Mouse (Mus musculus) forebrain, embryonic 16.5 days (tissue): ENCODE measurements around the gene Psmd4. TPM values are rescaled to one million over a fixed set of nuclear protein-coding genes. Genes with fewer than 3 reads are reported as not detected.
"Not testable (repeated sequence)": the region's sequence is repeated elsewhere in the genome, so short reads cannot be mapped to it uniquely, and the experiment has no call there.

Experiments
- ATAC-seq: fragments of 200-750 bp; cut with Nextera tagmentation; 2 replicates; pipeline ENCODE4 v1.8.0; 2017; ENCODE audit warnings: mild to moderate bottlenecking, moderate library complexity
- H3K27ac ChIP-seq: fragments of 300-500 bp; sonication (generic); 2 replicates; pipeline ENCODE4 v1.5.1; 2014; ENCODE audit warnings: low read length, control low read depth
- H3K27me3 ChIP-seq: fragments of 300-500 bp; sonication (generic); replicated peaks from 2 replicates; pipeline ENCODE4 v1.6.1; 2014; ENCODE audit warnings: low read length; ENCODE audit not compliant: control insufficient read depth, insufficient read depth
- H3K36me3 ChIP-seq: fragments of 300-500 bp; sonication (generic); 2 replicates; pipeline ENCODE4 v1.6.1; 2014; ENCODE audit not compliant: control insufficient read depth, insufficient read depth
- H3K4me1 ChIP-seq: fragments of 300-500 bp; sonication (generic); replicated peaks from 2 replicates; pipeline ENCODE4 v1.6.1; 2014; ENCODE audit warnings: low read length; ENCODE audit not compliant: control insufficient read depth, insufficient read depth
- H3K4me2 ChIP-seq: fragments of 300-500 bp; sonication (generic); 2 replicates; pipeline ENCODE4 v1.6.1; 2014; ENCODE audit warnings: mild to moderate bottlenecking, low read length, control low read depth
- H3K4me3 ChIP-seq: fragments of 300-500 bp; sonication (generic); replicated peaks from 2 replicates; pipeline ENCODE4 v1.5.1; 2014; ENCODE audit warnings: mild to moderate bottlenecking, low read length, control low read depth
- H3K9ac ChIP-seq: fragments of 300-500 bp; sonication (generic); replicated peaks from 2 replicates; pipeline ENCODE4 v1.6.1; 2014; ENCODE audit warnings: low read depth, low read length, control low read depth
- H3K9me3 ChIP-seq: fragments of 300-500 bp; sonication (generic); 2 replicates; pipeline ENCODE4 v1.6.1; 2016; ENCODE audit warnings: low read length; ENCODE audit not compliant: control insufficient read depth
- WGBS: fragments of 180-500 bp; shearing (Covaris S2); extraction: QIAGEN DNeasy Blood & Tissue Kit; methylation state at CpG from one replicate; pipeline ENCODE4 v1.1.7; 2014; 5-methylcytosine and 5-hydroxymethylcytosine counted together
- polyA plus RNA-seq: library from polyadenylated mRNA; unstranded; fragments of >200 nt; fragmentation: Nextera tagmentation; extraction: Ambion mirVana; gene quantifications from 2 replicates; pipeline ENCODE4 v1.2.1, GENCODE M21; 2015

Gene Psmd4
- polyA plus RNA-seq, 1 experiment from 2014 or later: 291 TPM

DNA sequence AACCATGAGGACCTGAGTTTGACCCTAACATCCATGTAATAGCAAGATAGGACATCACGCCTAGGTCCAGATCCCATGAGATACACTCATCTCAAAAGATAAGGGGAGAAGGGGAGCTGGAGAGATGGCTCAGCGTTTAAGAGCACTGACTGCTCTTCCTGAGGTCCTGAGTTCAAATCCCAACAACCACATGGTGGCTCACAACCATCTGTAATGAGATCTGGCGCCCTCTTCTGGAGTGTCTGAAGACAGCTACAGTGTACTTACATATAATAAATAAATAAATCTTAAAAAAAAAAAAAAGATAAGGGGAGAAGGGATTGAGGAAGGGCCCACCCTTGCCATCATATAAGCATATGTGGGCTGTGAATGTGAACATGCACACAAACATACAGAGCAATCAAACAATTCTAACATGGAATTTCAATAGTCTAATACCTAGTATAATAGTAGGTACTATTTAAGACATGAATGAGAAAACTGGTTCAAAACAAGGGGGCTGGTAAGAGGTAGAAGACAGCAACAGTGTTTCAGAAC is 13.1 kb downstream of the Psmd4 start:
- H3K4me1 ChIP-seq, H3K27ac ChIP-seq, H3K9me3 ChIP-seq, H3K4me3 ChIP-seq, H3K9ac ChIP-seq, H3K27me3 ChIP-seq, H3K4me2 ChIP-seq, ATAC-seq: not testable (repeated sequence)
- WGBS: 75% methylated on average over 3 of the region's 3 CpGs
- peaks cover 25% of the 10 kb centered on the region for H3K36me3 ChIP-seq

GRCm38 (mm10) chr3:95028603-95029002 is 13.8 kb downstream of the Psmd4 start:
- H3K4me1 ChIP-seq: peaks cover 4% of the 10 kb centered on the region; the same call in 1 of the 2 replicates
- no peak for ATAC-seq
- WGBS: 90% methylated on average over 3 of the region's 3 CpGs

GRCm38 (mm10) chr3:95027701-95028100 is 14.7 kb downstream of the Psmd4 start:
- ATAC-seq: peak; percentile 76
- Histone ChIP-seq H3K36me3 (peaks cover 10% of the 10 kb centered on the region), H3K27me3 (no peaks in the 10 kb centered on the region), H3K4me2 (no peak overlapping the region), H3K9ac (no peak overlapping the region), H3K27ac (no peak overlapping the region), H3K4me3 (no peak overlapping the region), H3K4me1 (peaks cover 4% of the 10 kb centered on the region; the same call in 1 of the 2 replicates), H3K9me3 (no peaks in the 10 kb centered on the region)
- WGBS: 57% methylated on average over 5 of the region's 5 CpGs

More at GRCm38 (mm10) chr3:95028603-95029002, 13.8 kb downstream of the Psmd4 start:
- Histone ChIP-seq H3K4me3 (no peak overlapping the region), H3K27ac (no peak overlapping the region), H3K27me3 (no peaks in the 10 kb centered on the region), H3K36me3 (peaks cover 19% of the 10 kb centered on the region), H3K9ac (no peak overlapping the region), H3K9me3 (no peaks in the 10 kb centered on the region), H3K4me2 (no peak overlapping the region)

GRCm38 (mm10) chr3:95027057-95027645 is 15.3 kb downstream of the Psmd4 start:
- Histone ChIP-seq H3K4me2 (no peak overlapping the region), H3K4me1 (peaks cover 4% of the 10 kb centered on the region; the same call in 1 of the 2 replicates), H3K27ac (no peak overlapping the region), H3K27me3 (no peaks in the 10 kb centered on the region), H3K36me3 (peaks cover 6% of the 10 kb centered on the region), H3K9me3 (no peaks in the 10 kb centered on the region), H3K9ac (no peak overlapping the region), H3K4me3 (no peak overlapping the region)
- ATAC-seq: no peak
- WGBS: 54% methylated on average over 5 of the region's 5 CpGs

DNA sequence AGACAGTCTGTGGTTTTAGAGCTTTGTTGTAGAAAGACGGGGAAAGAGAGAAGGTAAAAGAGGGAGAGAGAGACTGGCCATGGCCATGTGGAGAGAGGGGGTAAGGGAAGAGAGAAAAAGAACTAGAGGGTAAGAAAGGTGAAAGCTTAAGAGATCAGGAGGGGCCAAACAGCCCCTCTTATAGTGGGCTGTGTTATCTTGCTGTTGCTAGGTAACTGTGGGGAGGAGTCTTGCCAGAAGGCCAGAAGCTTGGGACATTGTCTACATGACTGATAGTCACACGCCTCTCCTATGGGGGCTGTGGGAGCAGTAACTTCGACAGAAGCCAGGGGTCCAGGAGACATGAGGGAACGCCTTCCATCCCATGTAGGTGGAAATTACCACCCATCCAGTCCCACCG is 17.2 kb downstream of the Psmd4 start:
- Histone ChIP-seq H3K4me3 (no peak overlapping the region), H3K27ac (no peak overlapping the region), H3K27me3 (no peaks in the 10 kb centered on the region), H3K9ac (no peak overlapping the region), H3K4me2 (no peak overlapping the region), H3K36me3 (peaks cover 2% of the 10 kb centered on the region; the same call in 1 of the 2 replicates), H3K9me3 (no peaks in the 10 kb centered on the region), H3K4me1 (peaks cover 4% of the 10 kb centered on the region; the same call in 1 of the 2 replicates)
- 57% methylated on average over 5 of the region's 5 CpGs for WGBS
- ATAC-seq: no peak

GRCm38 (mm10) chr3:95024551-95024950 is 17.9 kb downstream of the Psmd4 start:
- Histone ChIP-seq H3K4me1 (peaks cover 4% of the 10 kb centered on the region; the same call in 1 of the 2 replicates), H3K4me3 (no peak overlapping the region), H3K27ac (no peak overlapping the region), H3K9ac (no peak overlapping the region), H3K27me3 (no peaks in the 10 kb centered on the region), H3K4me2 (no peak overlapping the region), H3K9me3 (no peaks in the 10 kb centered on the region), H3K36me3 (no peaks in the 10 kb centered on the region)
- ATAC-seq: no peak
- WGBS: 28% methylated on average over 11 of the region's 11 CpGs

DNA sequence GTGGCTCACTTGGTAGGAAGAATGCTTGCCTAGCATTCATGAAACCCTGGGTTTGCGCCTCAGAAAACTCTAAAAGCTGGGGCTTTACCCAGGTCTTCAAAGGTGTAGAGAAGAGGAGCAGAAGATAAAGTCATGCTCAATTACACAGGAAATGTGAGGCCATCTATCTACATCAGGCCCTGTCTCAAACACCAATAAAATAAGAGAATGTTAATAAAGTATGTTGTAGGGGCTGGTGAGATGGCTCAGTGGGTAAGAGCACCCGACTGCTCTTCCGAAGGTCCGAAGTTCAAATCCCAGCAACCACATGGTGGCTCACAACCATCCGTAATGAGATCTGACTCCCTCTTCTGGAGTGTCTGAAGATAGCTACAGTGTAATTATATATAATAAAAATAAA is 21.5 kb downstream of the Psmd4 start:
- not testable (repeated sequence) for H3K36me3 ChIP-seq, H3K27ac ChIP-seq, H3K4me1 ChIP-seq, H3K4me3 ChIP-seq, H3K27me3 ChIP-seq, H3K4me2 ChIP-seq, H3K9me3 ChIP-seq, ATAC-seq, H3K9ac ChIP-seq
- 99% methylated on average over 5 of the region's 5 CpGs for WGBS

DNA sequence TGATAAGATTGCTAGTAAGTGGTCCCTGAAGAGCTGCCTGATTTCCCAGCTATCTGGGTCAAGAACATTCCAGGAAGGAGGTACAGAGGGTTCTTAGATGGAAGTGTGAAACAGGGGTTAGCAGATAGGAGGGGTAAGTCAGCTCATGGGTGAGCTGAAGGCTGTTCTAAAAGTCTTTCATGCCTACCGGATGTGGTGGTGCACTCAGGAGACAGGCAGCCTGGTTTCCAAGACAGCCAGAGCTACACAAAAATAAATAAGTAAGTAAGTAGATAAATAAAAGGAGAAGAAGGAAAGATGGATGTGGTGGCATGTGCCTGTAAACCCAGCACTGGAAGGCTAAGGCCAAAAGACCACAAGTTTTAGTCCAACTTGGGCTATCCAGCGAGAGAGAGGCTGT is 23.7 kb downstream of the Psmd4 start:
- Histone ChIP-seq H3K4me2 (no peak overlapping the region), H3K9ac (no peak overlapping the region), H3K9me3 (no peaks in the 10 kb centered on the region), H3K4me3 (no peak overlapping the region), H3K27ac (no peak overlapping the region), H3K36me3 (no peaks in the 10 kb centered on the region), H3K27me3 (no peaks in the 10 kb centered on the region), H3K4me1 (peaks cover 15% of the 10 kb centered on the region)
- 85% methylated on average over 2 of the region's 2 CpGs for WGBS
- no peak for ATAC-seq

GRCm38 (mm10) chr3:95016532-95017056 is 25.8 kb downstream of the Psmd4 start:
- H3K4me1 ChIP-seq: peaks cover 24% of the 10 kb centered on the region
- peak overlapping the region; percentile 75 for H3K9ac ChIP-seq
- 4% methylated on average over 21 of the region's 21 CpGs for WGBS
- ATAC-seq: no peak
- peak overlapping the region; percentile 82 for H3K4me2 ChIP-seq
- peak overlapping the region; percentile 97 for H3K27ac ChIP-seq
- H3K36me3 ChIP-seq: peaks cover 6% of the 10 kb centered on the region
- peak overlapping the region; percentile 86 for H3K4me3 ChIP-seq
- H3K9me3 ChIP-seq: no peaks in the 10 kb centered on the region
- H3K27me3 ChIP-seq: no peaks in the 10 kb centered on the region
